Mouse (Mus musculus) heart, embryonic 11.5 days (tissue): ENCODE measurements at regions not wholly inside any gene's neighbourhood (a gene's known extent, or its start where the extent isn't known, plus 50 kb on each side); places are given as distances from the start of the nearest gene placed in this dataset.

Experiments
- ATAC-seq: fragments of 200-750 bp; cut with Nextera tagmentation; replicated peaks from 2 replicates; pipeline ENCODE4 v1.8.0; 2017; ENCODE audit warnings: moderate library complexity; ENCODE audit not compliant: insufficient number of reproducible peaks, low FRiP score, low TSS enrichment
- H3K27ac ChIP-seq: fragments of 300-500 bp; sonication (generic); 2 replicates; pipeline ENCODE4 v1.5.1; 2014; ENCODE audit warnings: mild to moderate bottlenecking, low read depth, low read length
- H3K27me3 ChIP-seq: fragments of 300-500 bp; sonication (generic); 2 replicates; pipeline ENCODE4 v1.6.1; 2014; ENCODE audit warnings: mild to moderate bottlenecking, low read length, mixed read lengths; ENCODE audit not compliant: control insufficient read depth, insufficient read depth
- H3K36me3 ChIP-seq: fragments of 300-500 bp; sonication (generic); 2 replicates; pipeline ENCODE4 v1.6.1; 2014; ENCODE audit warnings: mild to moderate bottlenecking, low read length, moderate library complexity, mixed read lengths; ENCODE audit not compliant: control insufficient read depth, insufficient read depth
- H3K4me1 ChIP-seq: fragments of 300-500 bp; sonication (generic); 2 replicates; pipeline ENCODE4 v1.6.1; 2014; ENCODE audit warnings: low read length; ENCODE audit not compliant: control insufficient read depth, insufficient read depth
- H3K4me2 ChIP-seq: fragments of 300-500 bp; sonication (generic); 2 replicates; pipeline ENCODE4 v1.6.1; 2014; ENCODE audit warnings: mild to moderate bottlenecking, moderate library complexity
- H3K4me3 ChIP-seq: fragments of 300-500 bp; sonication (generic); 2 replicates; pipeline ENCODE4 v1.5.1; 2014; ENCODE audit warnings: low read depth, low read length
- H3K9ac ChIP-seq: fragments of 300-500 bp; sonication (generic); 2 replicates; pipeline ENCODE4 v1.6.1; 2014; ENCODE audit warnings: mild to moderate bottlenecking, low read depth, low read length, moderate library complexity
- H3K9me3 ChIP-seq: fragments of 300-500 bp; sonication (generic); replicated peaks from 2 replicates; pipeline ENCODE4 v1.6.1; 2016; ENCODE audit warnings: low read length; ENCODE audit not compliant: control insufficient read depth
- WGBS: fragments of 180-500 bp; shearing (Covaris S2); extraction: QIAGEN DNeasy Blood & Tissue Kit; methylation state at CpG from one replicate; pipeline ENCODE4 v1.1.7; 2014; ENCODE audit not compliant: insufficient replicate concordance; 5-methylcytosine and 5-hydroxymethylcytosine counted together

DNA sequence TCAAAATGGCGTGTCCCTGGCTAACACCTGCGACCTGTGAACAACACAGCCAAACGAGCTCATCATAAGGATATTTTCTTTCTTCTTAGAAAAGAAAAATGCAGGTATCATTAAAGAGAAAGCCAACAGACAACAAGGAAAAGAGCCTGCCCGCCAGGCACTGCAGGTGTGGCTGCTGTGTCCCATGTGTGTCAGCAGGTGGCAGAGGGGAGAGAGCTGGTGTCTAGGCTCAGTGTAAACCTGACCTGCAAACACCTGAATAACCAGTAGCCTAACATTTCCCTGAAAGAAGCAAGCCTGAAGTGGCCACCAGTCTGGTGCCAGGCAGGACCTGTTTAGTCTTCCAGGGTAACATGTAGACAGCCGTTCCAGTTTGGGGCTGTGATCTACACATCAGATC is 294.9 kb downstream of the Matn1 start:
- Histone ChIP-seq H3K27me3 (no peaks in the 10 kb centered on the region), H3K9me3 (no peaks in the 10 kb centered on the region), H3K27ac (no peak overlapping the region), H3K4me2 (no peak overlapping the region), H3K4me3 (no peak overlapping the region), H3K4me1 (peaks cover 13% of the 10 kb centered on the region), H3K36me3 (no peaks in the 10 kb centered on the region), H3K9ac (no peak overlapping the region)
- 76% methylated on average over 5 of the region's 5 CpGs for WGBS
- no peak for ATAC-seq

DNA sequence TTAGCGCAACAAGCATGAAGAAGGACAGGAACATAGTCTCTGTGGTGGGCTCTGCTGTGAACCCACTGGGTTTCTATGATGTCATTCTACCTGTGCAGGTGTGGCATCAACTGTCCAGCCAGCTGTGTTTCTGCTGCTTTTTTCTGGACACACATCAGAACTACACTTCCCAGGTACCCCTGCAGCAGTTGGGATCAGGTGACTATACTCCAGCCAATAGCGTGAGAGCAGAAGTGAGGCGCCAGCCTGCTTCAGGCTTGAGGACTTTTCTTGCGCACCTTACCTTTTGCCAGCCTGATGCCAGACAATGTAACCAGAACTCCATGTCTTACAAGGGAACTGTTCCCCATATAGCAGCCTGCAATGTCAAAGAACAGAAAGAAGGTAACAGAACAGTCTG is 296.3 kb downstream of the Matn1 start:
- Histone ChIP-seq H3K9ac (no peak overlapping the region), H3K4me1 (peaks cover 22% of the 10 kb centered on the region), H3K27me3 (no peaks in the 10 kb centered on the region), H3K36me3 (no peaks in the 10 kb centered on the region), H3K4me3 (no peak overlapping the region), H3K27ac (no peak overlapping the region), H3K4me2 (no peak overlapping the region), H3K9me3 (no peaks in the 10 kb centered on the region)
- ATAC-seq: no peak
- 83% methylated on average over 4 of the region's 4 CpGs for WGBS

DNA sequence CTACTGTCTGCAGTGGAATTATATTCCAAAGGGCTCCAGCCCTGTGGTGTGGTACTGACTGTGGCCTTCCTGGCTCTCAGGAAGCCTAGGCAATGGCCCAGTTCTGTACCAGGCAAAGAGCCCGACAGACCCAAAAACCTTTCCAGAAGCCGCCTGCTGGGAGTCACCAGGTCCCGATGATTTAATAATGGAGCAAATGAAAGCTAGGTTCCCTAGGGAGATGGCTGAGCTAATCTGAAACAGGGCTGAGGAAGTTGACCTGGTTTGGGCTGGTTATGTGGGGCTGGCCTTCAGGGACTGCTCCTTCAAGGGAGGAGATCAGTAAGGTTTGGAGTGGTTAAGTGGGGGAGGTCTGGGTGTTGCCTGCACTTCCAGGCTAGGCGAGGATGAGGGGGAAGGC is 298.1 kb downstream of the Matn1 start:
- no peak overlapping the region for H3K9ac ChIP-seq
- no peak for ATAC-seq

DNA sequence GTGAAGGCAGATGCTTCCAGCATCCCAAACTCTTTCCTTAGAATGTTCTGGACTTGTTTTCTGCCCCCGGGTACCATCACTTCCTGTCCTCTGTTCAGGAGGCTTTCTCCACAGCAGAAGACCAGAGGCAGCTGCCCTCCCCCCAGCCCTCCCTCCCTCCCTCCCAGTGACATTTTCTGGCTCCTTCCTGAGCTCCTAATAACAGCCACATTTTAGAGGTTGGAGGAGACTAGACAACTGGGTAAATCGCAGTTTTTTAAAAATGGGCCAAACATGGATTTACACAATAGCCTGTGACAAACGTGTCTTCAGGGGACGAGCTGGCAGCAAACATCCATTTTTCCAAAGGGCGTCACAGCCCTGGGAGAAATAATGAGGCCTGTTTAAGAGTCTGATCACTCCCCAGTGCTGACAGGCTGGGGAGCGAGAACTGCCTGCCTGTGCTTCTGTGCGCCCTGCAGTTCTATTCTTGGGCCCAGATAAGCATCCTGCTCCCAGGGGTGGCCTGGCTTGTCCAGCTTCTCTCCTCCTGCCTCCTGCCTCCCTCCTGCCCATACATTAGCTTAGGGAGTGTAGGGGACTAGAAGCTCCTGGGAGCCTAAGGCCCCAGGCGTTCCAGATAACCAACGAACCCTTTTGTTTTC is 299.7 kb downstream of the Matn1 start:
- H3K27ac ChIP-seq: peak overlapping the region; percentile 89
- H3K4me3 ChIP-seq: no peak overlapping the region
- H3K4me1 ChIP-seq: peaks cover 30% of the 10 kb centered on the region
- H3K9me3 ChIP-seq: no peaks in the 10 kb centered on the region
- no peak overlapping the region for H3K4me2 ChIP-seq
- H3K27me3 ChIP-seq: no peaks in the 10 kb centered on the region
- no peaks in the 10 kb centered on the region for H3K36me3 ChIP-seq
- WGBS: 17% methylated on average over 9 of the region's 9 CpGs
- no peak overlapping the region; the same call in 1 of the 2 replicates for H3K9ac ChIP-seq
- ATAC-seq: peak; percentile 53; the same call in 1 of the 2 replicates

More for the DNA sequence above, 298.1 kb downstream of the Matn1 start:
- H3K36me3 ChIP-seq: no peaks in the 10 kb centered on the region
- no peaks in the 10 kb centered on the region for H3K27me3 ChIP-seq
- WGBS: 60% methylated on average over 4 of the region's 4 CpGs
- H3K4me2 ChIP-seq: no peak overlapping the region
- no peak overlapping the region for H3K4me3 ChIP-seq
- no peaks in the 10 kb centered on the region for H3K9me3 ChIP-seq
- H3K27ac ChIP-seq: no peak overlapping the region
- H3K4me1 ChIP-seq: peaks cover 30% of the 10 kb centered on the region

DNA sequence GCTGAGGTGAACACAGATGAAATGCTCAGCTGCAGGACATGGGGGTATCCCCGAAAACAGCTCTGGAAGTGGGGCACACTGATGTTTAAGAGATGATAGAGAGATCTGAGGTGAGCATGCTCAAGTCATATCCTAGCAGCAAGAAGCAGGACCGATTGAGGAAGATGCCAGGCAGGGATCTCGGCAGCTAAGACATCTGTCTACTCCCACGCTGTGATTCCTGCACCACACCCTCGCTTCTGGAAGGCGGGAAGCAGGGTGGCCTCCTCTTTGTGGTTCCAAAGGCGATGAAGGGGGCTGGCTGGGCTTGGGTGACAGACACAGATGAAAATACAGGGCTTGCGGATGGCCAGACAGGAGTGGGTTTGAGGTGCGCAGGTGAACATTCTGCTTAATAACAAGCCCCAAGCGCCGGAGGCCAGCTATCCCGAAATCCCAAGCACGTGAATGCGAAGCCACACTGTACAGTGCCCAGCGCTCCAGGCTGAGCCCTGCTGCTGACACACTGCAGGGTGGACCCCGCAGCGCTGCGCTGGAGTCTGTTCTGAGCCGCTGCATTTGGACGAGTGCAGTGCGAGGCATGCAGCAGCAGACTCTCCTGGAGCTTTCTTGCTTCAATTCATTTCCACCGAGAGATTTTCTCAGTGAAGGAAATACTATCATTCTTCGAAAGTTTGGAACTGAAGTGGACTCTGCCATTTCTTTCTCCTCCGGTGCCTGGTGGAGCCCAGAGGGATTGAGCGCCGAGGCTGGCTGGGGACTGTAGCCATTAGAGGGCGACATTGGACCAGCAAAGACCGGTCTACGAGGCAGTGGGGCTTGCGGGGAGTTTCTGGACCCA is 308.6 kb downstream of the Matn1 start:
- H3K4me3 ChIP-seq: no peak overlapping the region
- no peak overlapping the region for H3K27ac ChIP-seq
- 19% methylated on average over 30 of the region's 30 CpGs for WGBS
- ATAC-seq: no peak
- peak overlapping the region; percentile 0; the same call in 1 of the 2 replicates for H3K9ac ChIP-seq
- peak overlapping the region; percentile 55 for H3K4me2 ChIP-seq
- H3K9me3 ChIP-seq: no peaks in the 10 kb centered on the region
- peaks cover 6% of the 10 kb centered on the region; the same call in 1 of the 2 replicates for H3K27me3 ChIP-seq
- H3K36me3 ChIP-seq: no peaks in the 10 kb centered on the region
- peaks cover 4% of the 10 kb centered on the region; the same call in 1 of the 2 replicates for H3K4me1 ChIP-seq

DNA sequence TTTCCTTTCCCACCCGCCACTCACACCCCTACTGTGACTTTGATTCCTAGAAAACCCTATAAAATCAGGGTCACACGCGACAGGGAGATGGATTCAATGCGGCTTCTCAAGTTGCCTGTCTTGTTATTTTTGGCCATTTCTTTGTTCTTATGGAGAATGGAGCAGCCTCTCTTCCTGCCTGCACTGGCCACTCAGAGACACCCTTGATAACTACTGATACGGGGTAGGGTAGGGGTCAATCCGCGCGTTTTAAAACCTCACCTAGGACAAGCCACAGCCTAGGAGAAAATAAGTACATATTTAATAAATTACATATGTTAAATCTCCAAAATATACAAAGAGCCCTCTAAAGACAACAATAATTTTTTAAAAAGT is 309.2 kb downstream of the Matn1 start:
- H3K4me3 ChIP-seq: no peak overlapping the region

DNA sequence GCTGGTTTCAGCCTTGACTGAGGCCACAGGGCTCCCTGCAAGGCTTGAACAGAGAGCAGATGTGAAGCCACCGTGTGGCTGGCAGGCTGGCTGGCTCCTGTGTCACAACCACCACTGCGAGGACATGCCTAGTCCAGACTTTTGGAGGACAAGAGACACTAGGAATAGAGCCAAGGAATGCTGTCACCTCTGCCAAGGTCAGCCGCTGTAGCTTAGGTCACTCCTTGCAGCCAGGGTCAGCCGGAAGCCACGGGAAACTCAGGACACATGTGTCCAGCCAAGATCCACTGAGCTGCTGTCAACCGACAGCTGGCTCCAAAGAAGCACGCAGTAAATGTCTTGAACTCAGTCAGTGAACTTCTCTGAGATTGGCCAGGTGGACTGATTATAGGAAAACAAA is 310.1 kb downstream of the Matn1 start:
- Histone ChIP-seq H3K36me3 (no peaks in the 10 kb centered on the region), H3K4me1 (peaks cover 4% of the 10 kb centered on the region; the same call in 1 of the 2 replicates), H3K4me3 (no peak overlapping the region), H3K27me3 (peaks cover 6% of the 10 kb centered on the region; the same call in 1 of the 2 replicates), H3K9ac (no peak overlapping the region), H3K4me2 (no peak overlapping the region), H3K9me3 (no peaks in the 10 kb centered on the region), H3K27ac (no peak overlapping the region)
- 55% methylated on average over 7 of the region's 7 CpGs for WGBS
- no peak for ATAC-seq

More for the DNA sequence above, 309.2 kb downstream of the Matn1 start:
- Histone ChIP-seq H3K4me1 (peaks cover 4% of the 10 kb centered on the region; the same call in 1 of the 2 replicates), H3K27me3 (peaks cover 6% of the 10 kb centered on the region; the same call in 1 of the 2 replicates), H3K36me3 (no peaks in the 10 kb centered on the region), H3K4me2 (peak overlapping the region; percentile 55), H3K27ac (no peak overlapping the region), H3K9ac (no peak overlapping the region; the same call in 1 of the 2 replicates), H3K9me3 (no peaks in the 10 kb centered on the region)
- ATAC-seq: no peak
- 0% methylated on average over 8 of the region's 8 CpGs for WGBS

DNA sequence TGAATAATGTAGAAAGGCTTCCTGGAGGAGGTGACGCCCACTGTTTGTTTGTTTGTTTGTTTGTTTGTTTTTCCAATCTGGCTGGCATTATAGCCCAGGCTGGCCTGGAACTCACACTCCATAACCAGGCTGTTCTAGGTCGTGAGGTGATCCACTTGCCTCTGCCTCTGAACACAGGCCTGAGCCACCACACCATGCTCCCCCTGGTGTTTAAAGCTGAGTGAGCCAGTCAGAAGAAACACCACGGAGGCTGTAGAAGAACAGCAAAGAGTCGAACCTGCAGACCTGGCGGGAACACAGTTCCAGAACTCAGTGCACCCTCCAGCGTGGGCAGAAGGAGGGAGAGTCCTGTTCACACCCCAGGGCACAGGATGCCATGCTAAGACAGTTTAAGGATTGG is 310.5 kb downstream of the Matn1 start:
- no peak for ATAC-seq
- H3K4me1 ChIP-seq: peaks cover 4% of the 10 kb centered on the region; the same call in 1 of the 2 replicates
- H3K4me2 ChIP-seq: no peak overlapping the region
- 46% methylated on average over 6 of the region's 6 CpGs for WGBS
- no peaks in the 10 kb centered on the region for H3K9me3 ChIP-seq
- no peak overlapping the region for H3K4me3 ChIP-seq
- H3K36me3 ChIP-seq: no peaks in the 10 kb centered on the region
- H3K27me3 ChIP-seq: peaks cover 6% of the 10 kb centered on the region; the same call in 1 of the 2 replicates
- H3K9ac ChIP-seq: no peak overlapping the region
- H3K27ac ChIP-seq: no peak overlapping the region
